Mouse (Mus musculus): ENCODE results near the gene Gm49368.

Gm49368 gene

GRCm38 (mm10) chr7:128128741-128129720, 66.5 kb downstream of the Gm49368 start, which contains the start of gene Itgax:
Itgax (plus strand) TSS chr7:128129547.
- DNase-seq (ENCODE audit: low read depth, low spot score) = no peak

- DNase-seq (ENCODE audit: low read depth, low spot score) = peak; percentile 24
These were observed 69.7 kb downstream of the Gm49368 start for GRCm38 (mm10) chr7:128132148-128132547.

- DNase-seq (ENCODE audit: low read depth, low spot score) = peak; percentile 28
These were observed 71.1 kb downstream of the Gm49368 start for GRCm38 (mm10) chr7:128133596-128133995.

- DNase-seq (ENCODE audit: low read depth, low spot score) = no peak
These were observed 74.4 kb downstream of the Gm49368 start for GRCm38 (mm10) chr7:128136927-128137326.

GRCm38 (mm10) chr7:128139611-128140010, 77.1 kb downstream of the Gm49368 start:
- DNase-seq (ENCODE audit: low read depth, low spot score) = no peak

GRCm38 (mm10) chr7:128150970-128151369, 88.5 kb downstream of the Gm49368 start:
- DNase-seq (ENCODE audit: low read depth, low spot score) = no peak

GRCm38 (mm10) chr7:128154076-128154475, 91.6 kb downstream of the Gm49368 start, which contains the start of gene Itgad:
Itgad (plus strand) TSS chr7:128154376.
- DNase-seq (ENCODE audit: low read depth, low spot score) = no peak

- DNase-seq (ENCODE audit: low read depth, low spot score) = no peak
These were observed 92.4 kb downstream of the Gm49368 start for GRCm38 (mm10) chr7:128154924-128155323.

GRCm38 (mm10) chr7:128158688-128159354, 96.3 kb downstream of the Gm49368 start:
- peak; percentile 30 for DNase-seq (ENCODE audit: low read depth, low spot score)

GRCm38 (mm10) chr7:128164001-128164400, 101.5 kb downstream of the Gm49368 start:
- no peak for DNase-seq (ENCODE audit: low read depth, low spot score)

GRCm38 (mm10) chr7:128166391-128166790, 103.9 kb downstream of the Gm49368 start:
- DNase-seq (ENCODE audit: low read depth, low spot score) = peak; percentile 54

- DNase-seq (ENCODE audit: low read depth, low spot score) = no peak
These were observed 107.5 kb downstream of the Gm49368 start for GRCm38 (mm10) chr7:128169996-128170395.

Measured in CD4-positive helper T cell, adult 2 months (primary cell).